Mouse (Mus musculus) urinary bladder, postnatal 10 days (tissue): Measurements from ENCODE around the gene Rsc1a1.

Experiments used
- DNase-seq: peaks from one replicate; pipeline ENCODE4 v3.0.0; 2022; ENCODE audit warnings: low spot score

The Rsc1a1 gene

DNA sequence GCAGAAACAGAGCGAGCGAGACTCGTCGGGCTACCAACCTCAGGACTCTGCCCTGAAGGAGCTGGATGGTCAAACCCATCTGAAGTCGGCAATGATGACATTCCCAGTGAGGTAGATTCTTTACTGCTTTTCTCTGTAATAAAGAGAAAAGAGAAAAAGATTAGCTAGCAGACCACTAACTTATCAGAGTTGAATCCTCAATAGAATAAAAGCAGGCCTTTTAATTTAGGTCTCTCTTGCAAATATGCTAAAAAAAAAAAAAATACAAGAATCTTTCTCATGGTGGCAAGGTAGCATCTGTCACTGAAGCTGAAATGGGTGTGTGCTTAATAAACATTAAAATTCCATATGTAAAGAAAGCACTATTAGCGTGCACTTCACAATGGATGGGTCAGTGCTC is at the start of gene Rsc1a1:
Gene Rsc1a1, minus strand, starts transcription at position 101 of the 400 bp plus-strand sequence.
- no peak for DNase-seq

DNA sequence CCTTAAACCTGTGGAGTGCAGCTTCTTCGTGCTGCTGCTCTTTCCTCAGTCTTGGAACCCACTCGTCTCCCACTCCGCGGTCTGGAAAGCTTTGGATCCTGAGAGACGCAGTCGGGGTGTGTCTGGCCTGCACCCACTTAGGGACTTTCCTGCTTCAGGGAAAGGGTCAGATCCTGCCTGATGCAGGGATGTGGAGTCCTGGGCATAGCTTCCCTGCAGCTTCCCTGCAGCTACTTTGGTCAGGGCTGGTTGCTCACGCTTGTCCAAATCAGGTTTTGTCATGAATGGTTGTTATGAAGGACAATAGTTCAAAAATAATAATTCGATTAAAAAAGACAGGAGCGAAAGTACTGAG is 49.8 kb upstream of the Rsc1a1 start:
- DNase-seq = no peak

DNA sequence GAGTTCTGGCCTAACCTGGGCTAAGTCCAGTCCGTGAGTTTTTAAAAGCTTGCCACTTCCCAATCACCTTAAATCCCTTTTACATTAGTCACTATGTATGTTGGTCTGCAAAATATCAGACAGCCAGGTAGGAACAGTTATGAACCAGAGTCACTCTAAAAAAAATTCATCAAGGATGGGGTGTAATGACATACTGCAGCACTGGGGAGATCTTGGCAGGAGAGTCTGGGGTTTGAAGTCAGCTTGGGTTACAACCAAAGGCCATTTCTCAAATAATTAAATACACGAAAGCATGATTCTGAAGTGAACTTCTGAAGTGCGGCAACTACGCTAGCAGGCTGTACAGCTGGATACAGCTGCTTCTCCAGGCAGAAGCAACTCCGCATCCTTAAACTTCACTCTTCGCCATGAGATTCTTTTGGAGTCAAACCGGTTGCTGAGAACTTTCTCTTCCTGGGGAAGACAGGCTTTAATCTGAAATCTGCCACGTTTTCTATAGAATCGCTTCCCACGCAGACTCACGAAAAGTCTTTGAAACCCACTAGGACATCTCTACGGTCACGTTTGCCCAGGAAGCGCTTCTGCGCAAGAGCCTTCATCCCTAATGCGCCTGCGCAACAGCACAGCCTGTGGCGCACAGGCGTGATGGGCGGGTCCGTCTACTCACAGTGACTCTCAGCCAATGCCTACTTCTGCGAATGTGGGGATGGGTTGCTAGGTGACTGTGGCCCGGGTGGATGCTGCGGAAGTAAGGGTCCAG is 49.2 kb upstream of the Rsc1a1 start:
- peak; percentile 48 for DNase-seq

GRCm38 (mm10) chr4:141731766-141732165 is 46.4 kb upstream of the Rsc1a1 start:
- no peak for DNase-seq

- no peak for DNase-seq
Observed at GRCm38 (mm10) chr4:141730401-141730800, 45.0 kb upstream of the Rsc1a1 start.

GRCm38 (mm10) chr4:141729266-141729665 is 43.9 kb upstream of the Rsc1a1 start:
- DNase-seq = no peak

- no peak for DNase-seq
Observed at GRCm38 (mm10) chr4:141725738-141726137, 40.3 kb upstream of the Rsc1a1 start.

- no peak for DNase-seq
Observed at GRCm38 (mm10) chr4:141725277-141725676, 39.9 kb upstream of the Rsc1a1 start.

GRCm38 (mm10) chr4:141724594-141724993 is 39.2 kb upstream of the Rsc1a1 start:
- no peak for DNase-seq

DNA sequence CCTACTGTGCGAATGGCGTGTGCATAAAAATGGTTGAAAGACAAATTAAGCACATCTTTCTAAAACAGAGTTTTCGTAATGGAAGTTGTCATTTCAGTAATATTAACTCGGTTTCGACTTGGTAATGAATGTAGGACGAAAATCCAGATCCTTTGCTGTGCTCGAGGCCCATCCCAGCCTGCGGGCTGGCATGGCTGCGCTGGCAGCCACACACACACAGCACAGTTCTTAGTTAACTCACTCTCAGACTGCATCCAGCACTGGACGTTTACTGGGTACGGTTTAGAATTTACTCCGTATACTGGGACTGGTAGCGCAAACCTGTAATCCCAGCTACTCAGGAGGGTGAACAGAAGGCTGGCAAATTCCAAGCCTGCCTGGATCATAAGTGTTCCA is 38.3 kb upstream of the Rsc1a1 start:
- no peak for DNase-seq

GRCm38 (mm10) chr4:141722731-141723672 is 37.6 kb upstream of the Rsc1a1 start, which contains the start of gene Ddi2:
Ddi2 (minus strand) TSS chr4:141723419.
- peak; percentile 66 for DNase-seq

- DNase-seq = no peak
Observed at GRCm38 (mm10) chr4:141721961-141722360, 36.6 kb upstream of the Rsc1a1 start.

- no peak for DNase-seq
Observed at GRCm38 (mm10) chr4:141720761-141721523, 35.5 kb upstream of the Rsc1a1 start.

DNA sequence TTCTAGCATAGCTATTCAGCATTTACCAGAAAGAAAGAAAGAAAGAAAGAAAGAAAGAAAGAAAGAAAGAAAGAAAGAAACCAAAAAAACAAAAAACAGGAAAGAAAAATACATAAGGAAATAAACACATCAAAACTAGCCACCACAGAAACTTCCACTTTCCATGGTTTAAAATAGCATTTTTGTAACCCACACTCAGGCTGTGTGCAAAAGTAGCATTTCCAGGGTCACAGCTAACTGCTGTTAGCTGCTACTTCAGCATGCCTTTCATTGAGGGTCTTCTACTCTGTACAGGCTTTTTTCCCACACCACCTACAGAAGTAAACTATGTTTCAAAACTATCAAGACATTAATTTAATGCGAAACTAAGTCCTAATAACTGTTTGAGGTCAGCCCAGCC is 33.9 kb upstream of the Rsc1a1 start:
- DNase-seq = no peak

GRCm38 (mm10) chr4:141717633-141718032 is 32.2 kb upstream of the Rsc1a1 start:
- DNase-seq = no peak

- no peak for DNase-seq
Observed at GRCm38 (mm10) chr4:141715027-141715426, 29.6 kb upstream of the Rsc1a1 start.

GRCm38 (mm10) chr4:141713598-141714142 is 28.3 kb upstream of the Rsc1a1 start:
- DNase-seq = no peak

- no peak for DNase-seq
Observed at GRCm38 (mm10) chr4:141711250-141711649, 25.9 kb upstream of the Rsc1a1 start.

DNA sequence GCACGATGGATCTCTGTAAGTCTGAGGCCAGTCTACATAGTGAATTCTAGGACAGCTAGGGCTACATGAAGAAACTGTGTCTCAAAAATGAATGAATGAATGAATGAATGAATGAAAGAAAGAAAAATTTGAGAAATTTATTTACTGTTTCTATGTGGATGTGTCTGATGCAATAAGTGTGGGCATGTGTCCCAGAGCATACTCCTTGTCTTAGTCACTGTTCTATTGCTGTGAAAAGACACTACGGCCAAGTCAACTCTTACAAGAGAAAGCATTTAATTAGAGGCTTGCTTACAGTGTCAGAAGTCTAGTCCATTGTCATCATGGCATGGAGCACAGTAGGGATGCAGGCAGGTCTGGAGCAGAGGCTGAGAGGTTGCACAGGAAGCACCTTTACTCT is 23.6 kb upstream of the Rsc1a1 start:
- no peak for DNase-seq

DNA sequence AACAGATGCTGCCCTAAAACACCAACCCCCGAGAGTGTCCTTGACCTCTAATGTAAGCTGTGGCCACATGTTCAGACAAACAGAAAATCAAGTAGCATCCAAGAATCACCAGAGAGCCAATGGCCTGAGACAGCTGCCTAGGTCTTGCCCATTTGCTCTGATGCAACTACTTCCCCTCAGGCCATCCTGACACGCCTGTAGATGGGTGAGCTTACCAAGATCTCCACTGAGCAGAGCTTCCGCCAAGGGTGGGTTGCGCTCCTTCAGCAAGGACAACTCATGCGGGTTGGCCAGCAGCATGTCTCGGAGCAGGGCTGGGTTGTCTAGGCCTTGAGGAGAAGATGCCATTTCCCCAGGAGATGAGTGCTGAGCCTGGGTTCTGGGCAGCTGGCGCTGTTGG is 22.6 kb upstream of the Rsc1a1 start:
- DNase-seq = no peak

DNA sequence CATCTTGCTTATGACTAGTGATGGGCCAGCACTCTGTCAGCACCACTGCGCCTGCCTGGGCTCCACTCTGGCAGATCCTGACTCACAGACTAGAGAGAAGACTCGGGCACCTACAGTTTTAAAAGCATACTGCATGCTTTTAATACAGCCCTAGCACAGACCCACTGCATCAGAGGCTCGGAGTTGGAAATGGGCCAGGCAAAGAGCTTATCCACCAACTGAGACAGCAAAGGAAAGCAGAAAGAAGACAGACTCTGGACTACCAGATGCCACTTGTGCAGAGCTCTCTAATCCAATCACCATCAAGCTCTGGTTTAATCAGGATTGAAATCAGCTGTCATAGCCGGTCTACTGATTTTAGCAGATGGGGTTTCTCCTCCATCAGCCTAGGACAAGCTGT is 19.9 kb upstream of the Rsc1a1 start:
- DNase-seq = no peak

DNA sequence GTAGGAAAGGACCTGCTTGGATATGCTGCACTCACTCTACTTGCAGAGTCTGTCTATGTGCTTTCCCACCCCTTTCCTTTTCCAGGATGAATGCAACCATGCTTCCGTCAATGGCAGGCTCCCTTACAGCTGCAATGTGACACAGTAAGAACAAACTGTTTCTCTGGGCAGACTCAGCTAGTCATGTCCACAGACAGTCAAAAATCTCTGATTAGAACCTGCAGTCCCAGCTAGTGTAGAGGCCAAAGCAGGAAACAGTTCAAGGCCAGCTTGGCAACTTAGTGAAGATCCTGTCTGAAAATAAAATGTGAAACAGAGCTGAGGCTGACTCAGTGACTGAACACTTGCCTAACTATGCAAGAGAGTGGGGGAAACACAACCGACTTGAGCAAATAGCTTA is 19.2 kb upstream of the Rsc1a1 start:
- DNase-seq = no peak
